Mouse (Mus musculus): ENCODE measurements around the gene Lypd5. TPM values are rescaled to one million over a fixed set of nuclear protein-coding genes. Genes with fewer than 3 reads are reported as not detected.

Gene Lypd5
- polyA plus RNA-seq, 2 experiments, result 0.50 to 3.1 TPM

- Histone ChIP-seq H3K4me1 (ENCODE audit: control insufficient read depth, insufficient read depth, low read length) (peaks cover 23% of the 10 kb centered on the region), H3K9me3 (ENCODE audit: control insufficient read depth, low read length) (no peaks in the 10 kb centered on the region), H3K27ac (replicated peaks; ENCODE audit: low read depth, low read length) (no peak overlapping the region), H3K9ac (ENCODE audit: low read depth, low read length, severe bottlenecking) (no peak overlapping the region), H3K4me3 (replicated peaks; ENCODE audit: low read length) (no peak overlapping the region), H3K36me3 (ENCODE audit: control insufficient read depth, insufficient read depth, low read length) (no peaks in the 10 kb centered on the region), H3K4me2 (replicated peaks; ENCODE audit: low read depth, low read length, severe bottlenecking) (no peak overlapping the region), H3K27me3 (ENCODE audit: control insufficient read depth, insufficient read depth, low read length) (no peaks in the 10 kb centered on the region)
- TF ChIP-seq POLR2A (IDR thresholded peaks at IDR 0.05; ENCODE audit: borderline replicate concordance, extremely low read depth, insufficient read depth, insufficient read length), result no peak
- no peak for ATAC-seq (ENCODE audit: low FRiP score, low read depth)
- no peak for DNase-seq (ENCODE audit: low spot score)
- 75% methylated on average over 4 of the region's 4 CpGs for WGBS
These were observed 23.8 kb downstream of the Lypd5 start for GRCm38 (mm10) chr7:24372786-24373185.

- DNase-seq (ENCODE audit: low spot score) (peak; percentile 35), ATAC-seq (ENCODE audit: low FRiP score, low read depth) (peak; percentile 31)
- H3K27me3 ChIP-seq (ENCODE audit: control insufficient read depth, insufficient read depth, low read length), result no peaks in the 10 kb centered on the region
- WGBS, result 40% methylated on average over 17 of the region's 20 CpGs
- no peaks in the 10 kb centered on the region for H3K9me3 ChIP-seq (ENCODE audit: control insufficient read depth, low read length)
- 0 out of 2 replicates have a peak overlapping the region, but pooled peaks have one; percentile 23 for H3K4me2 ChIP-seq (replicated peaks; ENCODE audit: low read depth, low read length, severe bottlenecking)
- H3K9ac ChIP-seq (ENCODE audit: low read depth, low read length, severe bottlenecking), result no peak overlapping the region
- H3K4me3 ChIP-seq (replicated peaks; ENCODE audit: low read length), result no peak overlapping the region
- no peak for TF ChIP-seq POLR2A (IDR thresholded peaks at IDR 0.05; ENCODE audit: borderline replicate concordance, extremely low read depth, insufficient read depth, insufficient read length)
- H3K4me1 ChIP-seq (ENCODE audit: control insufficient read depth, insufficient read depth, low read length), result peaks cover 32% of the 10 kb centered on the region
- no peaks in the 10 kb centered on the region for H3K36me3 ChIP-seq (ENCODE audit: control insufficient read depth, insufficient read depth, low read length)
- H3K27ac ChIP-seq (replicated peaks; ENCODE audit: low read depth, low read length), result 0 out of 2 replicates have a peak overlapping the region, but pooled peaks have one; percentile 5
These were observed 24.8 kb downstream of the Lypd5 start for GRCm38 (mm10) chr7:24373538-24374379.

- Histone ChIP-seq H3K27ac (replicated peaks; ENCODE audit: low read depth, low read length) (no peak overlapping the region), H3K9me3 (ENCODE audit: control insufficient read depth, low read length) (no peaks in the 10 kb centered on the region), H3K36me3 (ENCODE audit: control insufficient read depth, insufficient read depth, low read length) (no peaks in the 10 kb centered on the region), H3K4me3 (replicated peaks; ENCODE audit: low read length) (no peak overlapping the region), H3K4me2 (replicated peaks; ENCODE audit: low read depth, low read length, severe bottlenecking) (no peak overlapping the region), H3K4me1 (ENCODE audit: control insufficient read depth, insufficient read depth, low read length) (peaks cover 33% of the 10 kb centered on the region), H3K27me3 (ENCODE audit: control insufficient read depth, insufficient read depth, low read length) (no peaks in the 10 kb centered on the region), H3K9ac (ENCODE audit: low read depth, low read length, severe bottlenecking) (no peak overlapping the region)
- ATAC-seq (ENCODE audit: low FRiP score, low read depth) (no peak), DNase-seq (ENCODE audit: low spot score) (no peak)
- TF ChIP-seq POLR2A (IDR thresholded peaks at IDR 0.05; ENCODE audit: borderline replicate concordance, extremely low read depth, insufficient read depth, insufficient read length), result no peak
- 82% methylated on average over 8 of the region's 8 CpGs for WGBS
These were observed 27.5 kb downstream of the Lypd5 start for GRCm38 (mm10) chr7:24376456-24376855.

DNA sequence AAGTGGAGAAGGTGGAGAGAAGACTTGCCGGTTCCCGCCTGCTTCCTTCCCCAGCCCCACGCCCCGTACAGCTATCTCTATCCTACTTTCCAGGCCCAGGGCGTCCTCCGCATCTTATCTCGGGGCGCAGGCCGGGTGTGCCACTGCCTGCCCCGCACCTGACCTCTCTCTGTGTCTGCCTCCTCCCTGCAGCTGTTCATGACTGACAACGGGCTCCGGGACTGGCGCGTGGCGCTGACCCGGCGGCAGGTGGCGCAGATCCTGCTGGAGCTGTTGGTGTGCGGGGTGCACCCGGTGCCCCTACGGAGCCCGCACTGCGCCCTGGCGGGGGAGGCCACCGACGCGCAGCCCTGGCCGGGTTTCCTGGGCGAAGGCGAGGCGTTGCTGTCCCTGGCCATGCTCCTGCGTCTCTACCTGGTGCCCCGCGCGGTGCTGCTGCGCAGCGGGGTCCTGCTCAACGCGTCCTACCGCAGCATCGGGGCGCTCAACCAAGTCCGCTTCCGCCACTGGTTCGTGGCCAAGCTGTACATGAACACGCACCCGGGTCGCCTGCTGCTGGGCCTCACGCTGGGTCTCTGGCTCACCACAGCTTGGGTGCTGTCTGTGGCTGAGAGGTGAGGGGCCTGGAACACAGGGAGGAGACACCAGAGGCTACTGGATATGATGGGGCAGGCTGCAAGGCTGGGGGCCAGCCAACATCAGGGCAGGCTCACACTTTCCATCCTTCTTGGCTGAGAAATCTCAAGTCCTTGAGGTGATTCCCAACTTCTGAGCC is 28.3 kb downstream of the Lypd5 start:
- ATAC-seq (ENCODE audit: low FRiP score, low read depth), result peak; percentile 48; the same call in 1 of the 2 replicates
- Histone ChIP-seq H3K27ac (replicated peaks; ENCODE audit: low read depth, low read length) (0 out of 2 replicates have a peak overlapping the region, but pooled peaks have one; percentile 38), H3K36me3 (ENCODE audit: control insufficient read depth, insufficient read depth, low read length) (no peaks in the 10 kb centered on the region), H3K4me2 (replicated peaks; ENCODE audit: low read depth, low read length, severe bottlenecking) (peak overlapping the region; percentile 51), H3K4me3 (replicated peaks; ENCODE audit: low read length) (peak overlapping the region; percentile 21), H3K4me1 (ENCODE audit: control insufficient read depth, insufficient read depth, low read length) (peaks cover 33% of the 10 kb centered on the region), H3K27me3 (ENCODE audit: control insufficient read depth, insufficient read depth, low read length) (no peaks in the 10 kb centered on the region), H3K9me3 (ENCODE audit: control insufficient read depth, low read length) (no peaks in the 10 kb centered on the region), H3K9ac (ENCODE audit: low read depth, low read length, severe bottlenecking) (peak overlapping the region; percentile 38; the same call in 1 of the 2 replicates)
- no peak for TF ChIP-seq POLR2A (IDR thresholded peaks at IDR 0.05; ENCODE audit: borderline replicate concordance, extremely low read depth, insufficient read depth, insufficient read length)
- WGBS, result 3% methylated on average over 39 of the region's 49 CpGs
- no peak for DNase-seq (ENCODE audit: low spot score)

- no peak for ATAC-seq (ENCODE audit: low FRiP score, low read depth)
These were observed 29.2 kb downstream of the Lypd5 start for GRCm38 (mm10) chr7:24378049-24378701.

More at GRCm38 (mm10) chr7:24378049-24378701, 29.2 kb downstream of the Lypd5 start:
- WGBS, result 38% methylated on average over 10 of the region's 10 CpGs
- Histone ChIP-seq H3K9ac (ENCODE audit: low read depth, low read length, severe bottlenecking) (no peak overlapping the region), H3K4me3 (replicated peaks; ENCODE audit: low read length) (no peak overlapping the region), H3K4me2 (replicated peaks; ENCODE audit: low read depth, low read length, severe bottlenecking) (peak overlapping the region; percentile 51; the same call in 1 of the 2 replicates), H3K27me3 (ENCODE audit: control insufficient read depth, insufficient read depth, low read length) (no peaks in the 10 kb centered on the region), H3K27ac (replicated peaks; ENCODE audit: low read depth, low read length) (no peak overlapping the region), H3K4me1 (ENCODE audit: control insufficient read depth, insufficient read depth, low read length) (peaks cover 32% of the 10 kb centered on the region), H3K36me3 (ENCODE audit: control insufficient read depth, insufficient read depth, low read length) (no peaks in the 10 kb centered on the region), H3K9me3 (ENCODE audit: control insufficient read depth, low read length) (no peaks in the 10 kb centered on the region)
- no peak for TF ChIP-seq POLR2A (IDR thresholded peaks at IDR 0.05; ENCODE audit: borderline replicate concordance, extremely low read depth, insufficient read depth, insufficient read length)
- DNase-seq (ENCODE audit: low spot score), result peak; percentile 71

All from limb, embryonic 14.5 days (tissue).